Mouse (Mus musculus): ENCODE measurements around the gene Obsl1. TPM values are rescaled to one million over a fixed set of nuclear protein-coding genes. Genes with fewer than 3 reads are reported as not detected.

Obsl1 gene
- total and polyA plus RNA-seq, 3 experiments, result 87.8 to 131 (median 117) TPM

DNA sequence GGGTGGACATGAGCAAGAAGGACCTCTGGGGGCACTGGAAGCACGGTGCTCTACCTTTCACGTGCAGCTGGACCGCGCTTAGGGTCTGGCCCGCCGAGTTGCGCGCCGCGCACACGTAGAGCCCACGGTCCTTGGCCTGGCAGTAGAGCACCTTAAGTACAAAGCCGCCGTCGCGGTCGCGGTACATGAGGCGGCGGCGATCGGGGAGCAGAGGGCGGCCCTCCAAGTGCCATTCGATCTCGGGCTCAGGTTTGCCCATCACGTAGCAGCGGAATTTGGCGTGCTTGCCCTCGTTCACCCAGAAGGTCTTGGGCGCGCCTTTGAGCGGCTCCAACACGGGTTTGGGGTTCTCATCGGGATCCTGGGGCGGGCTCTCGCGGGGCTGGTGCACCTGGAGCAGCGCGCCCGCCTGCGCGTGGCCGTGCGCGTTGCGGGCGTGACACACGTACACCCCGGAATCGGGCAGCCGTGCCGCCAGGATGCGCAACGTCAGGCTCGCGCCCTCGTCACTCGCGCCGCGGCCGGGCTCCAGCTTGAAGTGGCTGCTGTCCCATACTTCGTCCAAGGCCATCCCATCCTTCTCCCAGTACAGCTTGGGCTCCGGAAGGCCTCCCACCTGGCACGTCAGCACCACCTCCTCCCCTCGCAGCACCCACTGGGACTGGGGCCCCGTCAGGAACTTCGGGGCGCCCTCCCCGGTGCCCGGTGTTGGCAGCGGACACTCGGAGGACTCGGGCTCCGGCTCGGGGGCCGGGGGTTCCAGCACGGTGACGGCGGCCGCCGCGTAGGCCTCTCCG, 895 bp downstream of the Obsl1 start:
- H3K4me3 ChIP-seq, result peak overlapping the region; percentile 87
- intact Hi-C loops (cut with DNase I), result loop anchor here (2.0 to 5.0 kb wide), 2 partner anchors 27 to 42 kb away; partner anchors contain the start of genes Chpf, Slc4a3 and Tmem198
- DNase-seq, result peak; percentile 76 to 83
- peak overlapping the region; percentile 80 for H3K9ac ChIP-seq (ENCODE audit: low read depth, low read length)
- H3K36me3 ChIP-seq (ENCODE audit: control insufficient read depth, insufficient read depth, low read length), result no peaks in the 10 kb centered on the region
- TF ChIP-seq POLR2A (IDR thresholded peaks at IDR 0.05; ENCODE audit: insufficient read depth, low read depth, low read length) (peak; percentile 66), EP300 (IDR thresholded peaks at IDR 0.05; ENCODE audit: insufficient read depth, low read depth, low read length) (no peak), CTCF (IDR thresholded peaks at IDR 0.05) (no peak)
- peak overlapping the region; percentile 94 for H3K27ac ChIP-seq
- H3K27me3 ChIP-seq (ENCODE audit: control insufficient read depth, insufficient read depth, low read length), result no peaks in the 10 kb centered on the region
- H3K79me2 ChIP-seq (replicated peaks; ENCODE audit: control insufficient read depth, insufficient read depth, low read length), result no peaks in the 10 kb centered on the region; the same call in 1 of the 2 replicates
- 3% methylated on average over 84 of the region's 84 CpGs for WGBS
- peaks cover 5% of the 10 kb centered on the region; the same call in 1 of the 2 replicates for H3K4me1 ChIP-seq (ENCODE audit: control insufficient read depth, insufficient read depth, low read length)

DNA sequence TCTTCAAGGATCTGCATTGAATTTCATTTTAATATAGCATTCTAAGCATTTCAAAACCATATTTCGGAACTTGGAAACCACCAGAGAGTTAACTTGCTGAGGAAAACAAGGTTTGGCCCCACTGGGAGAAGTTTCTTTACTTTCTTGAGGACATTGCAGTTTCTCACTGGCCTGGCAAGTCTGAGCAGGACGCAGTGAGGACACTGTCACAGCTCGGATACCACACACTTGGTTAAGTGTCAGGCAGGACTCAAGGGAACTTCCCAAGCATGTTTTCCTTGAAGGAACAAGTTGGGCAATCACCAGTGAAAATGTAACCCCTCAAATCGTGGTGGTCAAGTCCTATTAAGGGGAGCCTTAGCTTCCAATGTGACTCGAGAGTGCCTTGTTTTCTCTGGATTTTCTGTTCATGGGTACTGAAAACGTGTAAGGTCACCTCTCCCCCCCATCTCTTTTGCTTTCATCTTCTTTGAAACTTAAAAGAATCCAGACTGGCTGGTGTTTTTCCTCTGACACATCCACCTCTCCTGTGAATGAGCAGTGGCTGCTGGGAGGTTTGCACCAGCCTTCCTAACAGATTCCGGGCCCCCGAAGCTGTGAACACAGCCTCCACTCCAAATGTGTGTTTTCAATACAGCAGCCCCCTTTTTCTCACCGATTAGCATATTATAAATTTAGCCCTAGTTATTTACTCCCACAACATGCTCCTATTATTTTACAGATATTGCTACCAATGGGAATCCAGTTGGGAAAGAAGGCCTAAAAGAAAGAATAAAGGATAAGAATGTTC, 1.8 kb downstream of the Obsl1 start:
- TF ChIP-seq POLR2A (IDR thresholded peaks at IDR 0.05; ENCODE audit: insufficient read depth, low read depth, low read length) (no peak), CTCF (IDR thresholded peaks at IDR 0.05) (no peak), EP300 (IDR thresholded peaks at IDR 0.05; ENCODE audit: insufficient read depth, low read depth, low read length) (no peak)
- no peak overlapping the region for H3K9ac ChIP-seq (ENCODE audit: low read depth, low read length)
- intact Hi-C loops (cut with DNase I), result loop anchor here (2.0 to 5.0 kb wide), 2 partner anchors 26 to 43 kb away; partner anchors contain the start of genes Chpf, Slc4a3 and Tmem198
- no peaks in the 10 kb centered on the region for H3K36me3 ChIP-seq (ENCODE audit: control insufficient read depth, insufficient read depth, low read length)
- peaks cover 2% of the 10 kb centered on the region; the same call in 1 of the 2 replicates for H3K4me1 ChIP-seq (ENCODE audit: control insufficient read depth, insufficient read depth, low read length)
- WGBS, result 60% methylated on average over 9 of the region's 9 CpGs
- no peaks in the 10 kb centered on the region for H3K27me3 ChIP-seq (ENCODE audit: control insufficient read depth, insufficient read depth, low read length)
- H3K27ac ChIP-seq, result no peak overlapping the region; the same call in 1 of the 2 replicates
- H3K79me2 ChIP-seq (replicated peaks; ENCODE audit: control insufficient read depth, insufficient read depth, low read length), result no peaks in the 10 kb centered on the region; the same call in 1 of the 2 replicates
- H3K4me3 ChIP-seq, result peak overlapping the region; percentile 87
- no peak for DNase-seq

GRCm38 (mm10) chr1:75503651-75503980, 2.6 kb downstream of the Obsl1 start:
- no peaks in the 10 kb centered on the region; the same call in 1 of the 2 replicates for H3K79me2 ChIP-seq (replicated peaks; ENCODE audit: control insufficient read depth, insufficient read depth, low read length)
- H3K27ac ChIP-seq, result no peak overlapping the region
- H3K36me3 ChIP-seq (ENCODE audit: control insufficient read depth, insufficient read depth, low read length), result no peaks in the 10 kb centered on the region
- H3K4me1 ChIP-seq (ENCODE audit: control insufficient read depth, insufficient read depth, low read length), result peaks cover 2% of the 10 kb centered on the region; the same call in 1 of the 2 replicates
- WGBS, result 72% methylated on average over 23 of the region's 23 CpGs
- no peak for TF ChIP-seq EP300 (IDR thresholded peaks at IDR 0.05; ENCODE audit: insufficient read depth, low read depth, low read length)
- TF ChIP-seq CTCF (IDR thresholded peaks at IDR 0.05), result no peak
- TF ChIP-seq POLR2A (IDR thresholded peaks at IDR 0.05; ENCODE audit: insufficient read depth, low read depth, low read length), result no peak
- H3K9ac ChIP-seq (ENCODE audit: low read depth, low read length), result no peak overlapping the region
- no peaks in the 10 kb centered on the region for H3K27me3 ChIP-seq (ENCODE audit: control insufficient read depth, insufficient read depth, low read length)
- H3K4me3 ChIP-seq, result no peak overlapping the region
- intact Hi-C loops (cut with DNase I), result no loop called here
- DNase-seq, result no peak

DNA sequence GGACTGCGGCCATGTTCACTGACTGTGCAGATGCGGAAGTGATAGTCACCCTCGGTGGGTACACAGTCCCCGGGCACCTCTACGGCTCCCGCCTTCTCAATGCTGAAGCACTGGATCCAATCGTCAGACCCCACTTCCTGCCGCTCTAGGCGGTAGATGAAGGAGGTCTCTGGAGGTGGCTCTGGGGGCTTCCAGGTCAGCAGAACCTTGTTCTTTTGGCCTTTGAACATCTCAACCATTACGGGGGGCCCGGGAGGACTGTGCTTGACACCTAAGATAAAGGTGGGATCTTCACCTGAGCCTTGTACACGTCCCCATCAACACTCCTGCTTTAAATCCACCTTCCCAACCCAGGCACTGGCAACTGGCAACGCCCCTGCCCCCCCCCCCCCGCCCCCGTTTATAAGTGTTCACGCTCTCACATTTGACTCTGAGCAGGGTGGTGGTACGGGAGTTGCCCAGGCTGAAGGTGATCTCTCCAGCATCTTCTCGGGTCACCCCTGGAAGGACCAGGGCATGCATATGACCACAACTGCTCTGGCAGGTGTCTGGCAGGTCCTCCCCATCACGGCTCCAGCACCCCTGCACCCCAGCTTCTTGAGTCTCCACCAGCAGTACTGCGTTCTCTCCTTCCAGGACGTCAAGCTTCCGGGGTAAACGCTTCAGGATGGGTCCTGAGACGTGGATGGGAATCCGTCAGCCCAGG, 3.2 kb downstream of the Obsl1 start:
- WGBS, result 82% methylated on average over 25 of the region's 25 CpGs
- no peak overlapping the region for H3K4me3 ChIP-seq

DNA sequence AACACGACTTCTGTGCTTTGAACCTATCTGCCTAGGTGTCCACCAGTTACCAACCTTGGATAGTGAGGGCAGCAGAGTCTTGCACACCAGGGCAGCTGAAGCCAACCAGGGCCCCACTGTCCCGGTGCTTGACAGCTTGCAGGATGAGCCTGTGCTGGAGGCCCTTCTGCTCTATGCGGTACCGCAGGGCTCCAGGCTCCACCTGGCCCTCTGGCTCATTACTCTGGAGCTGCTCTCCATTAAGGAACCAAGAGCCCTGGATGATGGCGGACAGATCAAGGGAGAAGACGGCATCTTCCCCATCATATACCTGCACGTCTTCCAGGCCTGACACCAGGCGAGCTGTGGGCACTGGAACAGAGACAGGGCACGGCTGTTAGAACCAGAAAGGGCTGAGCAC, 4.3 kb downstream of the Obsl1 start:
- 95% methylated on average over 9 of the region's 9 CpGs for WGBS
- Histone ChIP-seq H3K9ac (ENCODE audit: low read depth, low read length) (no peak overlapping the region), H3K36me3 (ENCODE audit: control insufficient read depth, insufficient read depth, low read length) (no peaks in the 10 kb centered on the region), H3K79me2 (replicated peaks; ENCODE audit: control insufficient read depth, insufficient read depth, low read length) (no peaks in the 10 kb centered on the region; the same call in 1 of the 2 replicates), H3K27me3 (ENCODE audit: control insufficient read depth, insufficient read depth, low read length) (no peaks in the 10 kb centered on the region), H3K4me3 (no peak overlapping the region), H3K4me1 (ENCODE audit: control insufficient read depth, insufficient read depth, low read length) (peaks cover 2% of the 10 kb centered on the region; the same call in 1 of the 2 replicates), H3K27ac (no peak overlapping the region)
- no peak for DNase-seq
- TF ChIP-seq CTCF (IDR thresholded peaks at IDR 0.05) (no peak), EP300 (IDR thresholded peaks at IDR 0.05; ENCODE audit: insufficient read depth, low read depth, low read length) (no peak), POLR2A (IDR thresholded peaks at IDR 0.05; ENCODE audit: insufficient read depth, low read depth, low read length) (no peak)
- intact Hi-C loops (cut with DNase I), result no loop called here

More for the DNA sequence above, 3.2 kb downstream of the Obsl1 start:
- intact Hi-C loops (cut with DNase I), result no loop called here
- Histone ChIP-seq H3K36me3 (ENCODE audit: control insufficient read depth, insufficient read depth, low read length) (no peaks in the 10 kb centered on the region), H3K27ac (no peak overlapping the region), H3K9ac (ENCODE audit: low read depth, low read length) (no peak overlapping the region), H3K79me2 (replicated peaks; ENCODE audit: control insufficient read depth, insufficient read depth, low read length) (no peaks in the 10 kb centered on the region; the same call in 1 of the 2 replicates), H3K4me1 (ENCODE audit: control insufficient read depth, insufficient read depth, low read length) (peaks cover 2% of the 10 kb centered on the region; the same call in 1 of the 2 replicates), H3K27me3 (ENCODE audit: control insufficient read depth, insufficient read depth, low read length) (no peaks in the 10 kb centered on the region)
- TF ChIP-seq CTCF (IDR thresholded peaks at IDR 0.05), result no peak
- no peak for DNase-seq

All from heart, adult 2 months (tissue).